Mouse (Mus musculus) embryonic facial prominence, embryonic 10.5 days (tissue): ENCODE measurements at regions not wholly inside any gene's neighbourhood (a gene's known extent, or its start where the extent isn't known, plus 50 kb on each side); places are given as distances from the start of the nearest gene placed in this dataset.

ENCODE experiments used
- DNase-seq: peaks from one replicate; pipeline ENCODE4 v3.0.0-alpha.2; 2017; ENCODE audit warnings: low spot score
- H3K27ac ChIP-seq: fragments of 300-500 bp; sonication (generic); replicated peaks from 2 replicates; pipeline ENCODE4 v1.5.1; 2016; ENCODE audit warnings: mild to moderate bottlenecking
- H3K27me3 ChIP-seq: fragments of 300-500 bp; sonication (generic); replicated peaks from 2 replicates; pipeline ENCODE4 v1.6.1; 2016; ENCODE audit warnings: low read depth, mild to moderate bottlenecking; ENCODE audit not compliant: poor library complexity, severe bottlenecking
- H3K36me3 ChIP-seq: fragments of 300-500 bp; sonication (generic); replicated peaks from 2 replicates; pipeline ENCODE4 v1.6.1; 2016; ENCODE audit warnings: mild to moderate bottlenecking, moderate library complexity
- H3K4me1 ChIP-seq: fragments of 300-500 bp; sonication (generic); 2 replicates; pipeline ENCODE4 v1.6.1; 2016
- H3K4me3 ChIP-seq: fragments of 300-500 bp; sonication (generic); 2 replicates; pipeline ENCODE4 v1.5.1; 2016; ENCODE audit warnings: mild to moderate bottlenecking, moderate library complexity
- H3K9me3 ChIP-seq: fragments of 300-500 bp; sonication (generic); 2 replicates; pipeline ENCODE4 v1.6.1; 2016; ENCODE audit warnings: mild to moderate bottlenecking
- WGBS: fragments of 180-500 bp; shearing (Covaris S2); methylation state at CpG from one replicate; pipeline ENCODE4 v1.1.7; 2016; 5-methylcytosine and 5-hydroxymethylcytosine counted together

DNA sequence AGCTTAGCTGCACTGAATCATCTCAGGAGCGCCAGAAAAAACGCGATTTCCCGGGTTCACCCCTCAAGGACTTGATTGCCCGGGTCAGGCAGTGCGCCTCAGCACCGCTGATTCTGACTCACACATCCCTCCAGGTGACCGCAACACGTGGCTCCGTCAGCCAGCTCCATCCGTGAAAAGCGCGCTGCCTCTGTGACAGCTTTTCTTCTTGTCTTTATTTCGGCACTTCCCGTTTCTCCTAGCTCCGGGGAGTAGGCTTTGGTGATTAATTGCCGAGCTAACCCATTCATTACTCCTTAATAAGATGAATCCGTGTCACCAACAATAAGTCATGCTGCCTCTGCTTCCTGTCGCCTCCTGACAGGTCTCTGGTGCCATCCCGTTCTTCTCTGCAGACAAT is 108.6 kb downstream of the Katnal1 start:
- Histone ChIP-seq H3K36me3 (no peaks in the 10 kb centered on the region), H3K4me3 (peak overlapping the region; percentile 29; the same call in 1 of the 2 replicates), H3K4me1 (peaks cover 28% of the 10 kb centered on the region), H3K27ac (0 out of 2 replicates have a peak overlapping the region, but pooled peaks have one; percentile 14), H3K27me3 (peaks cover 35% of the 10 kb centered on the region), H3K9me3 (no peaks in the 10 kb centered on the region)
- peak; percentile 33 for DNase-seq
- WGBS: 23% methylated on average over 20 of the region's 20 CpGs

DNA sequence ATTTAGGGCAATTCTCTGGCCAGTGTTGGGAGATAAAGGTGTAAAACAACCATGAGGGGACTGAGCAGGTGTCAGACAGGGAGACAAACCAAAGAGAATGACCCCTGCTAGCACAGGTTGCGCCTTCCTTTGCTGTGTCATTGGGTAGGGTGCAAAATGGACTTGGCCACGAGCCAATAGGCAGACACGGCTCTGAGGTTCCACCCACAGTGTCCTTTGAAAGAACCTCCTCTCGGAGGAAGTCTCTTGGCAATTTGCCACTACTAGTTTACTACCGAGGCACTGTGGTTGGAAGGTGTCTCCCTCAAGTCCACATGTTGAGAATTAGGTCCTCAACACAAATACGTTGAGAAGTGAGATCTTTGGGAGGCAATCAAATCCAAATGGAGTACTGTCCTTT is 109.7 kb downstream of the Katnal1 start:
- no peak overlapping the region for H3K27ac ChIP-seq
- H3K27me3 ChIP-seq: peaks cover 35% of the 10 kb centered on the region
- no peaks in the 10 kb centered on the region for H3K9me3 ChIP-seq
- peaks cover 28% of the 10 kb centered on the region for H3K4me1 ChIP-seq
- WGBS: 84% methylated on average over 6 of the region's 6 CpGs
- no peaks in the 10 kb centered on the region for H3K36me3 ChIP-seq
- H3K4me3 ChIP-seq: no peak overlapping the region
- no peak for DNase-seq

DNA sequence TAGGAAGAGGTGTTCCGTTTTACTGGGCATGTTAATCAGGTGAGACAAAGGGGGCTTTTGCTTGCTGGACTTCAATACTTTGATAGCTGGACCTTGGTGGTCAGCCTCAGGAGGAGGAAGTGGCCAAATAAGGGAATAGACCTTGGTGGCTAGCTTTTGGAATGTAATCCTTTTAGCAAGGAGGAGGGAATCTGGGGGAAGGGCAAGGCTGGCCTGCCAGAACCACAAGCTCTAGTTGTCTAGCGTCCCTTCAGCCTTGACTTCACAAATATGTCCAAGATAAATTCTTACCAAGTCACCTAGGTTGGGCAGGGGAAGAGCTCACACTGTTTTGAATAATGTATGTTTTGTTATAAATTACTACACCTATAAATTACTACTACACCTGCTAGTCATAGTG is 110.4 kb downstream of the Katnal1 start:
- DNase-seq: no peak
- H3K36me3 ChIP-seq: no peaks in the 10 kb centered on the region
- H3K9me3 ChIP-seq: no peaks in the 10 kb centered on the region
- H3K4me3 ChIP-seq: no peak overlapping the region
- peaks cover 28% of the 10 kb centered on the region for H3K4me1 ChIP-seq
- WGBS: 69% methylated on average over 2 of the region's 2 CpGs
- H3K27ac ChIP-seq: no peak overlapping the region
- peaks cover 35% of the 10 kb centered on the region for H3K27me3 ChIP-seq

- H3K4me1 ChIP-seq: peaks cover 25% of the 10 kb centered on the region
- 76% methylated on average over 9 of the region's 9 CpGs for WGBS
- peaks cover 30% of the 10 kb centered on the region for H3K27me3 ChIP-seq
- DNase-seq: no peak
- 0 out of 2 replicates have a peak, but pooled peaks cover under 1% of the 10 kb centered on the region for H3K9me3 ChIP-seq
- no peaks in the 10 kb centered on the region for H3K36me3 ChIP-seq
- H3K27ac ChIP-seq: no peak overlapping the region
- H3K4me3 ChIP-seq: no peak overlapping the region
Measured at GRCm38 (mm10) chr5:148812840-148813239, 116.3 kb downstream of the Katnal1 start.

GRCm38 (mm10) chr5:148812016-148812415 is 117.1 kb downstream of the Katnal1 start:
- H3K36me3 ChIP-seq: no peaks in the 10 kb centered on the region
- H3K4me3 ChIP-seq: no peak overlapping the region
- 18% methylated on average over 13 of the region's 13 CpGs for WGBS
- peaks cover 30% of the 10 kb centered on the region for H3K27me3 ChIP-seq
- peak; percentile 76 for DNase-seq
- H3K27ac ChIP-seq: no peak overlapping the region; the same call in 1 of the 2 replicates
- 0 out of 2 replicates have a peak, but pooled peaks cover 6% of the 10 kb centered on the region for H3K9me3 ChIP-seq
- peaks cover 24% of the 10 kb centered on the region for H3K4me1 ChIP-seq

DNA sequence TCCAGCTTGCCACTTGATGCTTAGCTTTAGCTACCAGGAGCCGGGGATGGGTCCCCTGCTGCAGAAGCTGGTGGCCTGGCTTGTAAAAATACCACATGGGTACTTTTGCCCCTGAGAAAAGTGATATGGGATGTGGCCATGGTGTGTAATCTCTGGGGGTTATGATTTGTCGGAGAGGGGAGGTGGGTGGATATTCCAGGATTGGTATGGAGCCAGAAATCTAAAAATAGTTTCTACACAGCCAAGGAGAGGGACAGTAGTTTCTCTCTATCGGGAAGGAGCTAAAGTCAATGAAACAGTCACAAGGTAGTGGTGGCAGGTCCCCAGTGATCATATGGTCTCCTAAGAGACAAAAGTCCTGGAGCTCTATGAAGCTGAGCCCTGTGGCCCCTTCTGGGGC is 119.6 kb downstream of the Katnal1 start:
- Histone ChIP-seq H3K27ac (no peak overlapping the region), H3K9me3 (peaks cover 9% of the 10 kb centered on the region; the same call in 1 of the 2 replicates), H3K4me3 (no peak overlapping the region), H3K4me1 (peaks cover 24% of the 10 kb centered on the region), H3K36me3 (no peaks in the 10 kb centered on the region), H3K27me3 (peaks cover 30% of the 10 kb centered on the region)
- 75% methylated on average over 3 of the region's 3 CpGs for WGBS
- DNase-seq: no peak

DNA sequence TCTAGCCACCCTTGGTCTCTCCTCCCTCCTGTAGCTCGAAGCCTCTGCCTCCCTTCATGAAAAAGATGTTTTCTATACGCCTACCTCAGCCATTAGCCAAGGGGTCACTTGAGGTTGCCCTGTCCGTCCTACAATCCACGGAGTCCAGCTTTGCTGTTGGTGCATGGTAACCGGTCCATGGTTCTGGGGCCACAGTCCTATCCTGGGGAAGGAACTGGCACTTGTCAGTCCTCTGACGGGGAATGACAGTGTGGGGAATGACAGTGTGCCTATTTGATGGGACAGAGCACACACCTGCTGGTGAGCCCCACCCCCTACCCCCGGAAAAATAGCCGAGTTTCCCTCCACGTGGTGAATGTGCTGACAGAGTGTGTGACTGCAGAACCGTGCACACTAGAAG is 120.1 kb downstream of the Katnal1 start:
- H3K9me3 ChIP-seq: peaks cover 9% of the 10 kb centered on the region; the same call in 1 of the 2 replicates

DNA sequence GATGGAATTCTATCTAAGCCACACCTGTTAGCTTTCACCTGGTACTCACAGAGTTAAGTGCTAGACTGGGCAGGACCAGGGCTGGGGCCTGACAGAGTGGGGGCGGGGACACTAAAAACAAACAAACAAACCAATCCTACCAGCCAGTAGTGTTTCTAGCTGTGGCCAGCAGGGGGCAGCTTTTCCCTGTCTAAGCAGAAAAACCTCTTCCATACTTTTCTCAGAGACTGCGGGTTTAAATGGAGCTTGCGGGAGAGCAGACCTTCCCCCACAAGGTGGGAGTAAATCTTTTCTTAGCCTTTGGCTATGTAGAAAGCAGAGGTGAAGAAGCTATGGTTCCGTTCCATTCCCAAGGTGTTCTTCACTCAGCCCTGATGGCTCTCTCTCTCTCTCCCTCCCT is 120.7 kb downstream of the Katnal1 start:
- no peaks in the 10 kb centered on the region for H3K36me3 ChIP-seq
- H3K9me3 ChIP-seq: peaks cover 9% of the 10 kb centered on the region; the same call in 1 of the 2 replicates
- H3K27me3 ChIP-seq: peaks cover 30% of the 10 kb centered on the region
- DNase-seq: peak; percentile 80
- 2% methylated on average over 4 of the region's 4 CpGs for WGBS
- peaks cover 24% of the 10 kb centered on the region for H3K4me1 ChIP-seq
- no peak overlapping the region for H3K27ac ChIP-seq
- H3K4me3 ChIP-seq: 0 out of 2 replicates have a peak overlapping the region, but pooled peaks have one; percentile 11

More for the DNA sequence above, 120.1 kb downstream of the Katnal1 start:
- Histone ChIP-seq H3K4me1 (peaks cover 24% of the 10 kb centered on the region), H3K27ac (no peak overlapping the region), H3K36me3 (no peaks in the 10 kb centered on the region), H3K4me3 (no peak overlapping the region), H3K27me3 (peaks cover 30% of the 10 kb centered on the region)
- 17% methylated on average over 10 of the region's 10 CpGs for WGBS
- DNase-seq: no peak

GRCm38 (mm10) chr5:148807612-148808011 is 121.5 kb downstream of the Katnal1 start:
- no peak overlapping the region for H3K27ac ChIP-seq
- H3K4me3 ChIP-seq: no peak overlapping the region
- DNase-seq: no peak
- H3K36me3 ChIP-seq: no peaks in the 10 kb centered on the region
- H3K27me3 ChIP-seq: peaks cover 30% of the 10 kb centered on the region
- peaks cover 9% of the 10 kb centered on the region; the same call in 1 of the 2 replicates for H3K9me3 ChIP-seq
- 92% methylated on average over 4 of the region's 4 CpGs for WGBS
- H3K4me1 ChIP-seq: peaks cover 24% of the 10 kb centered on the region

- H3K27me3 ChIP-seq: peaks cover 11% of the 10 kb centered on the region
- H3K36me3 ChIP-seq: no peaks in the 10 kb centered on the region
- H3K27ac ChIP-seq: no peak overlapping the region
- peaks cover 15% of the 10 kb centered on the region for H3K4me1 ChIP-seq
- 69% methylated on average over 3 of the region's 3 CpGs for whole genome bisulfite sequencing
- H3K9me3 ChIP-seq: peaks cover 9% of the 10 kb centered on the region; the same call in 1 of the 2 replicates
- DNase-seq: no peak
- no peak overlapping the region for H3K4me3 ChIP-seq
Measured at GRCm38 (mm10) chr5:148805030-148805429, 124.1 kb downstream of the Katnal1 start.

DNA sequence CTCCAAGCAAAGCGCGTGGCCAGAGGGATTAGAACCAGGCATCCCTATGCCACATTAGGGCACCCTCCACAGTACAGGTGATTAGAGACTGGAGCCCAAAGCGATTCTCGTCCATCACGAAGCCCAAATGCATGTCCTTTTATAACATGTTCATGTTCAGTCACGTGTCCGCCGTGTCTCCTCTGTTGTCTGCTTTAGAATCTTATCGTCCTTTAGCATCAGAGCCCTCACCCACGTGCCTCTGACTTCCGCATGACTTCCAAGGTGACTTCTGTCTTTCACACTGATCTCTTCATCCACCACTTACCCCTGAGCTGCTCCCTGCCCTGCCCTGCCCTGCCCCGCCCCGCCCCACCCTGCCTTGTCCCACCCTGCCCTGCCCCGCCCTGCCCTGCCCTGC is 125.3 kb downstream of the Katnal1 start:
- no peak overlapping the region for H3K4me3 ChIP-seq
- no peak overlapping the region for H3K27ac ChIP-seq
- DNase-seq: no peak
- H3K9me3 ChIP-seq: peaks cover 9% of the 10 kb centered on the region; the same call in 1 of the 2 replicates
- no peaks in the 10 kb centered on the region for H3K27me3 ChIP-seq
- 88% methylated on average over 14 of the region's 14 CpGs for WGBS
- no peaks in the 10 kb centered on the region for H3K36me3 ChIP-seq
- H3K4me1 ChIP-seq: peaks cover 9% of the 10 kb centered on the region

- peaks cover 7% of the 10 kb centered on the region; the same call in 1 of the 2 replicates for H3K9me3 ChIP-seq
- 84% methylated on average over 9 of the region's 9 CpGs for WGBS
Measured at GRCm38 (mm10) chr5:148802720-148803119, 126.4 kb downstream of the Katnal1 start.

DNA sequence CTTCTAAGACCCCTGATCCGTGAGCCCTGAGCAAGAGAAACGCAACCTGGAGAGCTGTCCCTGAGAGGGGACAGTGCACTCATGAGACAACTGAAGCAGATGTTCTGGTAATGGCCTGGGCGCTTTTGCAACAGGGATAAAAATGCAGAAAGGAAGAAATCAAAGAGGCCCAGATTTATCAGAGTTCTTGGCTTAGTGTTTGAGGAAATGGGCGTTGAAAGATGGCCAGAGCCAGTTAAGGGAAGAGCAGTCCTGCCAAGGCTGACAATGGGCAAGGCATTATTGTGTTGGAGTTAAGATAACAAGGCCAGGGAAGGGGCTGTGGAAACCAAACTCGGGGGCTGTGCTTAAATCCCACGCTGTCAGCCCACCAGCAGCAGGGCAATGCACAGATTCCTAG is 130.6 kb downstream of the Katnal1 start:
- Histone ChIP-seq H3K27ac (0 out of 2 replicates have a peak overlapping the region, but pooled peaks have one; percentile 19), H3K4me1 (peaks cover 44% of the 10 kb centered on the region), H3K27me3 (peaks cover 6% of the 10 kb centered on the region), H3K4me3 (no peak overlapping the region), H3K36me3 (no peaks in the 10 kb centered on the region), H3K9me3 (no peaks in the 10 kb centered on the region)
- no peak for DNase-seq
- WGBS: 72% methylated on average over 6 of the region's 6 CpGs

More at GRCm38 (mm10) chr5:148802720-148803119, 126.4 kb downstream of the Katnal1 start:
- no peak overlapping the region for H3K27ac ChIP-seq
- no peak overlapping the region for H3K4me3 ChIP-seq
- H3K36me3 ChIP-seq: no peaks in the 10 kb centered on the region
- peaks cover 4% of the 10 kb centered on the region for H3K27me3 ChIP-seq
- no peak for DNase-seq
- H3K4me1 ChIP-seq: peaks cover 15% of the 10 kb centered on the region
